Mouse (Mus musculus): ENCODE results near the gene Brd7.

GRCm38 (mm10) chr8:88324760-88325159 lies 37.2 kb downstream of the Brd7 start:
- TF ChIP-seq CTCF (conservative IDR thresholded peaks at IDR 0.05; ENCODE audit: low read length) (no peak), POU5F1 (IDR thresholded peaks at IDR 0.05; ENCODE audit: borderline replicate concordance, low read length) (no peak), NANOG (IDR thresholded peaks at IDR 0.05; ENCODE audit: borderline replicate concordance, low read length) (no peak)
